9 mouse cellular contexts compared by ENCODE assay signal in the genomic region with DNA sequence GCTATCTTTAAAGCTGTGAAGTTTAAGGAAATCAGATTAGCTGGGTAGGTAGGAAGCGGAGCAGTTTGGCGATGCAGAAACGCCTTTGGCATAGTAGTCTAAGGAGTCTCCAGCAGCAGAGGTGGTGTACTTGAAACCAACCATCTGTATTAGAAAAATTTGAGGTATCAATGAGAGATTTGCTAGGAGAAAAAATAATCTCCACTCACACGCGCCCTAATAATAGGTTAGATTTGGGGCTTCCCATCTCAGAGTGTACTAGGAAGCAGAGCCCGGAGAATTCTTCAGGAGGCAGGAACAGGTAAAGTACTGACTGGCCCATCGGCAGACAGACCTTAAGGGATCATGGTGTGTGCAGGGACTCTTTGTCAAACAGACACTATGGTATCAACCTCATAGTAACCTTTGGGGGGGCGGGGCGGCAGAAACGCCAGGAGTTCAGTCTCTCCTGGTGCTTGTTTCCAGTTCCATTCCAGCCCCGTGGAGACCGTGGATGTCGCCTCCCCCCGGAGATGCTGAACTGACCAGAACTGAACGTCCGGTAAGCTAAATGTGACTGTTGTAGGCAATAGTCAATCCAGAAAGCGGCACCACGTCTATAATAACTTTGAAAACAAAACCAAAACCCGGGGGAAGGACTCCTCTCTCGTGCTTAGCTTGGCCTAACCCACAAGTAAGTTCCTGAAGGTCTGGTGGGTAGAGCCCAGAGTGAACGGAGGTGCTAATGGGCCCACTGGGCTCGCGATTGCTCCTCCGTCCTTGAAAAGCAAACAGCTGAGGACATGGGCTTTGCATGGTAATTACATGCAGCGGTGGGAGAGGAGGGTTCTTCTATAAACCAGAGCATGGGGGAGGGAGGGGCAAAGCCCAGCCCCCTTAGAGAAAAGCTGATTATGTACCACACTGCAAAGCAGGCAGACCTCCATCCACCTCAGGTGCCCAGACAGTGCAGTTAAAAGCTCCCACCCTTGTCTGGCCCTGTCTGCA. TPM values are rescaled to one million over a fixed set of nuclear protein-coding genes. Genes with fewer than 3 reads are reported as not detected.
DNase-seq lines count a peak whose midpoint lies in the region; ATAC-seq and TF ChIP-seq lines count a peak whose summit lies in the region.
"Had no signal": no experiment of that assay in that cellular context is flagged by ENCODE, and none has a peak within 500 bp of the region (broad histone marks: within the 10 kb centered on the region; RNA-seq: fewer than 3 reads in every experiment).

No protein-coding gene starts in this region.

- TF ChIP-seq EP300 in heart, postnatal 0 days (IDR thresholded peaks at IDR 0.05; ENCODE audit: low read depth) = no peak

- no peak for DNase-seq in heart, postnatal 0 days (ENCODE audit: low spot score)
- DNase-seq in heart, adult 8-10 months (ENCODE audit: low spot score) = no peak
- DNase-seq in midbrain, embryonic 14.5 days = peak; percentile 59
- DNase-seq in left cerebral cortex, adult 18-20 months (ENCODE audit: low spot score in 2 of 2) = no peak
- DNase-seq in adrenal gland, postnatal 4 days (ENCODE audit: low spot score in 2 of 2) = no peak
- no peak for DNase-seq in layer of hippocampus, postnatal 36 days

- peak overlapping the region; percentile 93 for H3K4me2 ChIP-seq in heart, postnatal 0 days (ENCODE audit: low read depth, low read length)
- peak overlapping the region; percentile 63 for H3K4me2 ChIP-seq in midbrain, embryonic 14.5 days (ENCODE audit: low read length)

- no peaks in the 10 kb centered on the region for H3K36me3 ChIP-seq in heart, postnatal 0 days (replicated peaks; ENCODE audit: control insufficient read depth, insufficient read depth, low read length)
- H3K36me3 ChIP-seq in midbrain, embryonic 14.5 days (ENCODE audit: control insufficient read depth, insufficient read depth, low read length) = no peaks in the 10 kb centered on the region

- no peak for TF ChIP-seq CTCF in heart, postnatal 0 days (IDR thresholded peaks at IDR 0.05; ENCODE audit: low read depth)
- TF ChIP-seq CTCF in cortical plate, adult 2 months (IDR thresholded peaks at IDR 0.05; ENCODE audit: extremely low read depth, insufficient read depth, low read length) = no peak

- H3K4me3 ChIP-seq in heart, postnatal 0 days (ENCODE audit: low read depth, low read length) = peak overlapping the region; percentile 71
- peak overlapping the region; percentile 30; the same call in 1 of the 2 replicates for H3K4me3 ChIP-seq in cortical plate, adult 2 months (ENCODE audit: insufficient read depth, low read length)
- H3K4me3 ChIP-seq in midbrain, embryonic 14.5 days (replicated peaks; ENCODE audit: low read depth, low read length) = peak overlapping the region; percentile 35

- ATAC-seq in heart, postnatal 0 days (ENCODE audit: insufficient read depth, low read depth) = no peak
- ATAC-seq in inflammation-experienced regulatory T-cells, adult 6 months = peak; percentile 62
- no peak for ATAC-seq in midbrain, embryonic 14.5 days (ENCODE audit: low FRiP score, low TSS enrichment)

- no peak for TF ChIP-seq POLR2A in cortical plate, adult 2 months (IDR thresholded peaks at IDR 0.05; ENCODE audit: extremely low read depth, insufficient read depth, low read length)

- 0 out of 2 replicates have a peak, but pooled peaks cover 3% of the 10 kb centered on the region for H3K27me3 ChIP-seq in heart, postnatal 0 days (ENCODE audit: control insufficient read depth, insufficient read depth, low read length)
- H3K27me3 ChIP-seq in midbrain, embryonic 14.5 days (ENCODE audit: control insufficient read depth, insufficient read depth, low read length) = peaks cover 13% of the 10 kb centered on the region

- WGBS in heart, postnatal 0 days = 24% methylated on average over 25 of the region's 25 CpGs
- whole genome bisulfite sequencing in midbrain, embryonic 14.5 days = 6% methylated on average over 25 of the region's 25 CpGs

- 0 out of 2 replicates have a peak, but pooled peaks cover 3% of the 10 kb centered on the region for H3K4me1 ChIP-seq in heart, postnatal 0 days (ENCODE audit: control insufficient read depth, insufficient read depth)
- no peaks in the 10 kb centered on the region for H3K4me1 ChIP-seq in cortical plate, adult 2 months (ENCODE audit: control insufficient read depth, insufficient read depth, low read length)
- peaks cover 20% of the 10 kb centered on the region for H3K4me1 ChIP-seq in midbrain, embryonic 14.5 days (ENCODE audit: control insufficient read depth, insufficient read depth, low read length)

- H3K27ac ChIP-seq in heart, postnatal 0 days (ENCODE audit: low read depth) = no peak overlapping the region
- no peak overlapping the region for H3K27ac ChIP-seq in cortical plate, adult 2 months (ENCODE audit: insufficient read depth, low read length)
- no peak overlapping the region for H3K27ac ChIP-seq in midbrain, embryonic 14.5 days (replicated peaks; ENCODE audit: low read depth, low read length)

- no peak overlapping the region; the same call in 1 of the 2 replicates for H3K9ac ChIP-seq in heart, postnatal 0 days (replicated peaks; ENCODE audit: low read depth, low read length)
- H3K9ac ChIP-seq in midbrain, embryonic 14.5 days (replicated peaks; ENCODE audit: low read length) = no peak overlapping the region

- no peaks in the 10 kb centered on the region for H3K9me3 ChIP-seq in heart, postnatal 0 days (replicated peaks; ENCODE audit: control insufficient read depth, low read length)
- no peaks in the 10 kb centered on the region for H3K9me3 ChIP-seq in midbrain, embryonic 14.5 days (ENCODE audit: control insufficient read depth, low read length)

RNA-seq across cellular contexts. Expression of a gene that starts 1.0 kb away (rescaled TPM):
- 3.9 and 4.6 TPM in 2 replicates for total RNA-seq in heart, postnatal 0 days (2014; rRNA removed; ENCODE audit: low replicate concordance)
- 4.5 and 5.3 TPM in 2 replicates for polyA plus RNA-seq in heart, postnatal 0 days (2015; fragmentation: Nextera tagmentation; extraction: Ambion mirVana)
- total RNA-seq in heart, adult 8-10 months (2022) = 1 to 10 TPM; 4.1 to 4.5 (median 4.3) TPM
- 0.21 and 0.38 TPM in 2 replicates for polyA plus RNA-seq in cortical plate, adult 2 months (2012; rRNA removed)
- under 1 TPM; 0.39 to 0.81 (median 0.77) TPM for polyA plus RNA-seq in inflammation-experienced regulatory T-cells, adult 6 months (2017; shearing (Covaris generic))
- polyA plus RNA-seq in midbrain, embryonic 14.5 days (2014; fragmentation: Nextera tagmentation; extraction: Ambion mirVana) = 0.70 and 1.2 TPM in 2 replicates
- under 1 TPM in 1 of 2 experiments, not detected in 1; 0.23 TPM for total RNA-seq in left cerebral cortex, adult 18-20 months (2021)
- total RNA-seq in adrenal gland, postnatal 4 days (2021) = 1 to 10 TPM; 5.5 to 6.2 TPM
- not detected for total RNA-seq in layer of hippocampus, postnatal 36 days (2021)
- total RNA-seq: neutrophil, adult 5-6 weeks had no signal

RNA-seq across cellular contexts. Expression of a gene that starts 15.8 kb away (rescaled TPM):
- 3.3 and 4.6 TPM in 2 replicates for total RNA-seq in heart, postnatal 0 days (2014; rRNA removed; ENCODE audit: low replicate concordance)
- polyA plus RNA-seq in heart, postnatal 0 days (2015; fragmentation: Nextera tagmentation; extraction: Ambion mirVana) = 5.5 and 5.6 TPM in 2 replicates
- total RNA-seq in heart, adult 8-10 months (2022) = 10 to 100 TPM in 2 of 4 experiments, 1 to 10 TPM in 2; 6.1 to 10.7 (median 8.9) TPM
- polyA plus RNA-seq in cortical plate, adult 2 months (2012; rRNA removed) = 10.2 and 10.7 TPM in 2 replicates
- polyA plus RNA-seq in inflammation-experienced regulatory T-cells, adult 6 months (2017; shearing (Covaris generic)) = 1 to 10 TPM; 4.3 to 9.7 (median 9.1) TPM
- polyA plus RNA-seq in midbrain, embryonic 14.5 days (2014; fragmentation: Nextera tagmentation; extraction: Ambion mirVana) = 6.6 and 7.2 TPM in 2 replicates
- 10 to 100 TPM; 16.8 to 17.7 TPM for total RNA-seq in left cerebral cortex, adult 18-20 months (2021)
- total RNA-seq in adrenal gland, postnatal 4 days (2021) = 10 to 100 TPM; 20.6 to 23.1 TPM
- total RNA-seq in layer of hippocampus, postnatal 36 days (2021) = 10 to 100 TPM; 12.8 to 13.0 TPM

RNA-seq across cellular contexts. Expression of a gene that starts 41.2 kb away (rescaled TPM):
- total RNA-seq in heart, postnatal 0 days (2014; rRNA removed; ENCODE audit: low replicate concordance) = 159 and 178 TPM in 2 replicates
- polyA plus RNA-seq in heart, postnatal 0 days (2015; fragmentation: Nextera tagmentation; extraction: Ambion mirVana) = 121 and 133 TPM in 2 replicates
- total RNA-seq in heart, adult 8-10 months (2022) = 10 to 100 TPM; 74.5 to 84.2 (median 76.6) TPM
- 327 and 328 TPM in 2 replicates for polyA plus RNA-seq in cortical plate, adult 2 months (2012; rRNA removed)
- 100 to 1,000 TPM in 1 of 3 experiments, 10 to 100 TPM in 2; 30.0 to 103 (median 89.3) TPM for polyA plus RNA-seq in inflammation-experienced regulatory T-cells, adult 6 months (2017; shearing (Covaris generic))
- 1,082 and 1,144 TPM in 2 replicates for polyA plus RNA-seq in midbrain, embryonic 14.5 days (2014; fragmentation: Nextera tagmentation; extraction: Ambion mirVana)
- 1,000 to 10,000 TPM in 1 of 2 experiments, 100 to 1,000 TPM in 1; 991 to 1,074 TPM for total RNA-seq in left cerebral cortex, adult 18-20 months (2021)
- total RNA-seq in adrenal gland, postnatal 4 days (2021) = 100 to 1,000 TPM; 163 to 178 TPM
- total RNA-seq in layer of hippocampus, postnatal 36 days (2021) = 100 to 1,000 TPM; 806 to 836 TPM

RNA-seq across cellular contexts. Expression of a gene that starts 42.5 kb away (rescaled TPM):
- 134 and 146 TPM in 2 replicates for total RNA-seq in heart, postnatal 0 days (2014; rRNA removed; ENCODE audit: low replicate concordance)
- 229 and 244 TPM in 2 replicates for polyA plus RNA-seq in heart, postnatal 0 days (2015; fragmentation: Nextera tagmentation; extraction: Ambion mirVana)
- total RNA-seq in heart, adult 8-10 months (2022) = 100 to 1,000 TPM; 130 to 147 (median 134) TPM
- 62.0 and 62.1 TPM in 2 replicates for polyA plus RNA-seq in cortical plate, adult 2 months (2012; rRNA removed)
- polyA plus RNA-seq in inflammation-experienced regulatory T-cells, adult 6 months (2017; shearing (Covaris generic)) = 10 to 100 TPM; 47.3 to 96.8 (median 94.1) TPM
- 103 and 163 TPM in 2 replicates for polyA plus RNA-seq in midbrain, embryonic 14.5 days (2014; fragmentation: Nextera tagmentation; extraction: Ambion mirVana)
- total RNA-seq in left cerebral cortex, adult 18-20 months (2021) = 10 to 100 TPM; 34.0 to 45.4 TPM
- total RNA-seq in adrenal gland, postnatal 4 days (2021) = 100 to 1,000 TPM; 101 to 106 TPM
- total RNA-seq in layer of hippocampus, postnatal 36 days (2021) = 10 to 100 TPM; 32.3 to 39.3 TPM
